In the genomic region with DNA sequence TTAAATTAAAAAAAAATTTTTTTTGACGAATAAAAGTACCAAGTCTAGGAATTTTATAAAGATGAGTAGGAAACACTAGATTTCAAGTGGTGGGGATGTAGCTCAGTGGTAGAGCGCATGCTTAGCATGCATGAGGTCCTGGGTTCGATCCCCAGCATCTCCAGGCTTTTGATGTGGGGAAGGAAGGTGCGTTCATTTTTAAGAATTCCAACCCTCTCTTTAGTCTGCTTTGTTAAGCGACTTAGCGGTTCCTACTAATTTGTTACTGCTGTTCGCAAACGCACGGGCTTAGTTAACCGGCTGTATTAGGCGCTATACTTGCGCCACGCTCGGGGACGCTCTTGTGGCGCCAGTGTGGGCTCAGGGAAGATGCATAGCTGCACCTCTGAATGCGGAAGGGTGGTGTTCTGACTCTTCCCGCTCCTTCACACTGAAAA, we compare ENCODE assay signal across 8 mouse cellular contexts. TPM values are rescaled to one million over a fixed set of nuclear protein-coding genes. Genes with fewer than 3 reads are reported as not detected.
DNase-seq lines count a peak whose midpoint lies in the region; ATAC-seq and TF ChIP-seq lines count a peak whose summit lies in the region.

No protein-coding gene starts in this region.

- H3K27ac ChIP-seq in lung, embryonic 15.5 days: no peak overlapping the region
- peak overlapping the region; percentile 81 for H3K27ac ChIP-seq in forebrain, embryonic 15.5 days (replicated peaks)
- H3K27ac ChIP-seq in layer of hippocampus, adult 2 months: no peak overlapping the region
- peak overlapping the region; percentile 75 for H3K27ac ChIP-seq in midbrain, embryonic 10.5 days (replicated peaks)

- no peaks in the 10 kb centered on the region for H3K9me3 ChIP-seq in lung, embryonic 15.5 days
- H3K9me3 ChIP-seq in forebrain, embryonic 15.5 days: no peaks in the 10 kb centered on the region
- no peaks in the 10 kb centered on the region for H3K9me3 ChIP-seq in midbrain, embryonic 10.5 days (replicated peaks)

- peaks cover 3% of the 10 kb centered on the region; the same call in 1 of the 2 replicates for H3K27me3 ChIP-seq in lung, embryonic 15.5 days
- H3K27me3 ChIP-seq in forebrain, embryonic 15.5 days: peaks cover 14% of the 10 kb centered on the region; the same call in 1 of the 2 replicates
- peaks cover 60% of the 10 kb centered on the region for H3K27me3 ChIP-seq in midbrain, embryonic 10.5 days (ENCODE audit: low read depth, poor library complexity, severe bottlenecking)

- WGBS in lung, embryonic 15.5 days: 2% methylated on average over 18 of the region's 18 CpGs
- under 1% methylated on average over 18 of the region's 18 CpGs for WGBS in forebrain, embryonic 15.5 days
- 0% methylated on average over 18 of the region's 18 CpGs for WGBS in midbrain, embryonic 10.5 days

- H3K9ac ChIP-seq in lung, embryonic 15.5 days: no peak overlapping the region
- peak overlapping the region; percentile 41 for H3K9ac ChIP-seq in forebrain, embryonic 15.5 days (replicated peaks)

- no peak for TF ChIP-seq CTCF in layer of hippocampus, adult 2 months (conservative IDR thresholded peaks at IDR 0.05)

- no peaks in the 10 kb centered on the region for H3K36me3 ChIP-seq in lung, embryonic 15.5 days
- no peaks in the 10 kb centered on the region for H3K36me3 ChIP-seq in forebrain, embryonic 15.5 days
- H3K36me3 ChIP-seq in midbrain, embryonic 10.5 days: no peaks in the 10 kb centered on the region

- H3K4me3 ChIP-seq in lung, embryonic 15.5 days: peak overlapping the region; percentile 42
- peak overlapping the region; percentile 56 for H3K4me3 ChIP-seq in forebrain, embryonic 15.5 days
- H3K4me3 ChIP-seq in layer of hippocampus, adult 2 months: peak overlapping the region; percentile 70
- peak overlapping the region; percentile 66 for H3K4me3 ChIP-seq in midbrain, embryonic 10.5 days

- peak overlapping the region; percentile 65 for H3K4me2 ChIP-seq in lung, embryonic 15.5 days
- H3K4me2 ChIP-seq in forebrain, embryonic 15.5 days (replicated peaks): peak overlapping the region; percentile 50

- peak; percentile 70; the same call in 1 of the 2 replicates for ATAC-seq in lung, embryonic 15.5 days (ENCODE audit: borderline replicate concordance, extremely low read depth, low FRiP score, low TSS enrichment)
- peak; percentile 94 for ATAC-seq in forebrain, embryonic 15.5 days (replicated peaks)

- no peak for DNase-seq in lung, postnatal 25 days (ENCODE audit: low spot score)
- peak; percentile 57 for DNase-seq in cerebellum, adult 11 months
- DNase-seq in layer of hippocampus, adult 2 months (ENCODE audit: low spot score in 2 of 2): peak; percentile 61 to 63
- peak; percentile 84 for DNase-seq in midbrain, embryonic 10.5 days (ENCODE audit: low spot score)
- DNase-seq in gastrocnemius, postnatal 25 days: no peak
- no peak for DNase-seq in thymus, adult 18-20 months

- peaks cover 21% of the 10 kb centered on the region for H3K4me1 ChIP-seq in lung, embryonic 15.5 days
- peaks cover 15% of the 10 kb centered on the region; the same call in 1 of the 2 replicates for H3K4me1 ChIP-seq in forebrain, embryonic 15.5 days
- peaks cover 28% of the 10 kb centered on the region for H3K4me1 ChIP-seq in midbrain, embryonic 10.5 days

RNA-seq across cellular contexts. Expression of a gene that starts 32.8 kb away (rescaled TPM):
- not detected in 2 replicates for polyA plus RNA-seq in lung, embryonic 15.5 days (2015; fragmentation: Nextera tagmentation; extraction: Ambion mirVana)
- not detected in 2 replicates for polyA plus RNA-seq in forebrain, embryonic 15.5 days (2015; fragmentation: Nextera tagmentation; extraction: Ambion mirVana)
- total RNA-seq in layer of hippocampus, adult 2 months (2021): not detected
- polyA plus RNA-seq in midbrain, embryonic 10.5 days (2016; fragmentation: Nextera tagmentation; extraction: Ambion mirVana): not detected in 2 replicates
- total RNA-seq in gastrocnemius, postnatal 25 days (2021): not detected

RNA-seq across cellular contexts. Expression of a gene that starts 52.2 kb away (rescaled TPM):
- polyA plus RNA-seq in lung, embryonic 15.5 days (2015; fragmentation: Nextera tagmentation; extraction: Ambion mirVana): not detected in 2 replicates
- polyA plus RNA-seq in forebrain, embryonic 15.5 days (2015; fragmentation: Nextera tagmentation; extraction: Ambion mirVana): not detected in 2 replicates
- total RNA-seq in layer of hippocampus, adult 2 months (2021): not detected
- 0.09 TPM in 1 of 2 replicates, not detected in the other for polyA plus RNA-seq in midbrain, embryonic 10.5 days (2016; fragmentation: Nextera tagmentation; extraction: Ambion mirVana)
- total RNA-seq in gastrocnemius, postnatal 25 days (2021): not detected

Comparison
In these comparisons a context has a peak if more than half of its experiments do, and no peak if none do; other contexts are left out.
1. H3K27ac ChIP-seq: peak in forebrain, embryonic 15.5 days (single experiment) and midbrain, embryonic 10.5 days (single experiment); none in lung, embryonic 15.5 days (single experiment) and layer of hippocampus, adult 2 months (single experiment).
2. DNase-seq: peak in cerebellum, adult 11 months (single experiment), layer of hippocampus, adult 2 months (2 of 2) and midbrain, embryonic 10.5 days (single experiment); none in lung, postnatal 25 days (single experiment), gastrocnemius, postnatal 25 days (single experiment) and thymus, adult 18-20 months (0 of 2).
3. Peak in every context shown above with its lines, with median percentiles within 50 percentile points of each other: H3K4me3 ChIP-seq.